Mouse (Mus musculus) forelimb bud, embryonic 11.5 days (tissue): ENCODE results near the gene P3h2.

ENCODE experiments used
- DNase-seq: peaks from one replicate; pipeline ENCODE4 v3.0.0-alpha.2; 2012; ENCODE audit warnings: low read depth, low spot score

The P3h2 gene

GRCm38 (mm10) chr16:26070376-26070775, 35.2 kb downstream of the P3h2 start:
- DNase-seq: no peak

GRCm38 (mm10) chr16:26065060-26065459, 40.5 kb downstream of the P3h2 start:
- no peak for DNase-seq

GRCm38 (mm10) chr16:26060239-26061085, 45.1 kb downstream of the P3h2 start:
- DNase-seq: no peak

GRCm38 (mm10) chr16:26053631-26054030, 52.0 kb downstream of the P3h2 start:
- DNase-seq: no peak

DNA sequence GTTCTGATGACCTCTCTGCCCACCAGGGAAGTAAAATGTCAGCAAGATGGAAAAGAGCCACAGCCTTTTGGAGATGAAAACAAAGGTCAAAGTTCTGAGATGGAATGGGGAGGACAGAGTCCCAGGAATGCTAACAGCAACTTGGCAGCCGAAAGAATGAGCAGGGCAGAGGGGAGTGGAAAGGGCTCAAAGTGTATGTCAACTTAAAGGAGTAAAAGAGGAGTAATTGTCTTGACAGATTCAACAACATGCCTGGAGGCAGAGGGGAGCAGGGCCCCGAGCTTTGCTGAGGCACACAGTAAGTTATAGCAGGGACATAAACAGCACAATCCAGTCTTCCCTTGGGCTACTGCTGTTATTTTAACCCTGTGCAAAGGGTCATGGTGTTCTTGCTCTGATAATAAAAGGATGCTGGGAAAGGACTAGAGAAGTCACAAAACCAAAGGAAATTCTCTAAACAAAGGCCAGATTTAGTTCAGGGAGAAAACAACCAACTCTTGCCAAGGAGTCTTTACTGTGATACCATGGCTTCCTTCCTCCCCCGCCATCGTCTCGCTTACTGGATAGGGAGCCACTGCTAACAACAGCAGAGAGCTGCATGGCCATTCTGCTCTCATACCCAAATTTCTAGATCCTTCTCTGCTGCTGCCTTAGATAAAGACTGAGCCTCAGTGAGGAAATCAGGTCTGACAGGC, 56.0 kb downstream of the P3h2 start:
- no peak for DNase-seq

DNA sequence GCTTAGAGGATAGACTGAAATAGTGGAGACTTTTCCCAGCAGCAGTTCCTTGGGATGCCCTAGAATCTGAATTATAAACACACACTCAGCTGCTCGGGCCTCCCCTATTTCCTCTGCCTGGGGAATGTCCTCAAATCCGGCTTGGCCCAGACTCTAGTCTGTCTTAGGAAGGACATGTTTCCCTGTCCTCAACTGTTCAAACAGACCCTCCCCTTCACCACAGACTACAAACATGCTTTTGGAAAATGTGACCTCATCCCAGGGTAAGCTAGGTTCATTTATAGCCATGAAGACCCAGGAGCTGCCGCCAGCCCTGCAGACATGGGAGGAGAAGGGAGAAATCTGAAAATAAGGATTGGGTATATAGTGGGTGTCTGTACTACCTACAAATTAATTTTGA, 57.7 kb downstream of the P3h2 start:
- no peak for DNase-seq

GRCm38 (mm10) chr16:26047396-26047795, 58.2 kb downstream of the P3h2 start:
- DNase-seq: no peak

DNA sequence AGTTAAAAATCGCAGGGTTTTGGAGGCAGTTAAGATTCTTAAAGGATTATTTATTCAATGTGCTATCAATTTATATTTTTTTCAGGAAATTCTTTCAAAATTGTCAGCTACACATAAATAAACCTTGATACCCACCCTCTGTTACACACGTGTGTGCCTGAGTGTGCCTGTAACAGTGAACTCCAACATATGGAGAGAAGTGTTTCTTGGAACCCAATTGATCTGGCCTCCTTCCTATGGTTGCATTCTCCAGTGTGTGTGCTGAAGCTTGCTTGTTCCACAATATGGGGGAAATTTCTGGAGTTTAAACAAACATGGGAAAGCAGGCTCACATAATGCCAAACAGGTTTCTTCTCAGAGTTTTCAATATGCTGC, 63.7 kb downstream of the P3h2 start:
- no peak for DNase-seq

GRCm38 (mm10) chr16:26041021-26041928, 64.3 kb downstream of the P3h2 start:
- peak; percentile 92 for DNase-seq

GRCm38 (mm10) chr16:26039320-26039719, 66.3 kb downstream of the P3h2 start:
- DNase-seq: peak; percentile 65

DNA sequence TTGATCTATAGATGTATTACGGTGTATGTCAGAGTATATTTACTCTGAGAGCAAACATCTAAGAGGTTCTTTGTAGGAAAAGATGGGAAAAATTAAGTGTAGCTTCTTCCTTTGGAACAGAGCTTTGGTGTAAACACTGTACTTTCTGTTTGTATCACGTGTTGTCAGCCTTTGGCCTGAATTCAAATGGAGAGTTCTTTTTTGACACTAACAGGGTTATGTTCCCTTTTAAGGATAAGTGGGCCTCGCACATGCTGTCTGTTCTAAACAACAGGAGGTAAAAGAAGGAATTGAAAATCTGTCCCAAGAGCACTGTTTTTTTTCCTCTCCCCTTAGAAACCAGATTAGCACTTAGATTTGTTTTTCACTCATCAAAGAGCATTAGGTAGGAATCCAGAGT, 70.1 kb downstream of the P3h2 start:
- no peak for DNase-seq

GRCm38 (mm10) chr16:26035079-26035478, 70.5 kb downstream of the P3h2 start:
- no peak for DNase-seq

DNA sequence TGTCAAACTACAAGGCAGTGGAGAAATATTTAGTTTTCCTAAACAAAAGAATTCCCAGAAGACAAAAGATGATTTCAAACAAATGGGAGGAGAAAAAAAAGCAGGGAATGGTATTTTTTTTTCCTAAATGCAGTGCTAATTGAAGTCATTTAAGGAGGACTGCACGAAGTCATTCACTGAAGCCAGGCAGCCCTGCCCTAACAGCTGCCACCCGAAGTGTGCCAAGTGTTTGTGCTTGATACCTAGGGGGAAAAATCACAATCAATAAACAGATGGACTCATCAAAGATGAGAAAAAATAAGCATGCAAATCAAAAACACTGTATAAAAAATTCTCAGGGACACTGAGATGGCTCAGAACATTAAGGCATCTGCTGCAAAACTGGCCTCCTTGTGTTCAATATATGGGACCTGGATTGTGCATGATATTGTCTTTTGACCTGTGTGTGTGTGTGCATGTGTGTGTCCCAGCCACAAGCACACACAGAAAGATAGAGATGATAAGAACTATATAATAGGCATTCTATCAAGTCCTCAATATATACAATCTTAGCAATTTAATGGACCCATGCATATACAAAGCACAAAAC, 76.1 kb downstream of the P3h2 start:
- no peak for DNase-seq

- no peak for DNase-seq
These were observed 79.2 kb downstream of the P3h2 start for GRCm38 (mm10) chr16:26026416-26026815.

DNA sequence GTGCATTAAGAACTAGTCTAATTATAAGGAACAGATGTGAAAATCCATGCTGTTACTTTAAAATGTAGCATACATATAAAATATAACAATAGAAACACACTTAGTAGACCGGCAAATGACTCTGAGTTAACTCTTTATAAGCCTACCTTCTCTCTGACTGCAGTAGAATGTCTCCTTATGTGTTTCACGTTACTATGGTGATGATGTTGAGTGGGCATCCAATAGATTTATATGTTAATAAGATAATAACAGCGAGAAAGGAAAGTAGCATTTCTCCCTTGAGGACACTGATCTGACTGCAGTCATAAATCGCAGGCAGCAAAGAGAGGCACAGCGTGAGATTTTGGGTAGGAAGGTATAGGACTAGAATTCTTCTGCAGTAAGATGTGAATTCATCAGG, 81.0 kb downstream of the P3h2 start:
- no peak for DNase-seq

GRCm38 (mm10) chr16:26023352-26023751, 82.2 kb downstream of the P3h2 start:
- no peak for DNase-seq

- no peak for DNase-seq
These were observed 83.8 kb downstream of the P3h2 start for GRCm38 (mm10) chr16:26021759-26022158.

DNA sequence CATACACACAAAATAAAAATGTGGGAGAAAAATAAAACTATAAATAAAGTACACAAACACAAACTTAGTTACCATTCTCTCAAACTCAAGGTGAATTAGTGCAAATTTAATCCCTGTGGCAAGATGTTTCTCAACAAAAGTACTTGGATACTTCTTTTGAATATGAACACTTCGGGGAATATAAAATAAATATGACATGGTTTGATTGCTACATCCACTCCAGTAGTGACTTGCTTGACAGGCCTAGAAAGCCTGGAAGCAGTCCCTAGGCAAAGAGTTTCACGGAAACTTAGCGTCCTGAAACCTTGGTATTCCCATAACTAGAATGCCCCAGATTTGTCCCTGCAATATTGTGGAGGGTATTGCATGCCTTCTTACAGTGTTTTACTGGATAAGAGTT, 99.8 kb downstream of the P3h2 start:
- DNase-seq: no peak

DNA sequence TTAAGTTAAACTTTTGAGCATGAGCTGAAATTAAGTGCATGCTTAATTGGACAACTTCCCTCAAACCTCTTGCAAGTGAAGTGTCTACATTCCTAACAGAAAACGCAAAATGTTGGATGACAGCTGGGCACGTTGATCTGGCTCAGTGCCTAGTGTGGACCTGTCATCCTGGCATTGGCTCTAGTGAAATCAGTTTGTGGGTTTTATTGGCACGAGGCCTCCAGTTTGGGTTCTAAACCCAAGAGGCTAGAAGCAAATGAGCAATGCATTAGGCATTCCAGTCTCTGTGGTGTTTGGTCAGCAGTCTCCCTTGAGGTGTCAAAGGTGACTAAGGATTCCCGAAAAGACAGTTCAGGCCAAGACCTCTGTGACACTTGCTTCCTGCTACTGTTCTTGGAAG, 102.3 kb downstream of the P3h2 start:
- no peak for DNase-seq

GRCm38 (mm10) chr16:26002848-26003247, 102.7 kb downstream of the P3h2 start:
- no peak for DNase-seq

DNA sequence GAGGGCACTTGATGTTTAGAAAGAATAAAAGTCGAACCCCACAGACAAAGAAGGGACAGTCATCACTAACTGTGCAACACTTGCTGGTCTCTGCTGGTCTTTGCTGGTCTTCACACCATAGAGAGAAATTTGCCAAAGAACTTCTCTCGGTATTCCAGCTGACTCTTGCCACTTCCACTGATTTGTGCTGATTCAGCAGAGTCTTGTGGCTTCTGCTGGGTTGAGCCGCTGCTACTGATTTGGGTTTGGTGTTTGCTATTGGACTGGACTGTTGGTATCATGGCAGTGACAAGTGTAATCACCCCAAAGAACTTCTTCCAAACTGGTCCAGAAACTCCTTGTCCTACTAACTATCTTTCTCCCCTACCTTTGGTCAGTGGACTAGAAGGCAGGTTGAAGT, 111.0 kb downstream of the P3h2 start:
- no peak for DNase-seq

DNA sequence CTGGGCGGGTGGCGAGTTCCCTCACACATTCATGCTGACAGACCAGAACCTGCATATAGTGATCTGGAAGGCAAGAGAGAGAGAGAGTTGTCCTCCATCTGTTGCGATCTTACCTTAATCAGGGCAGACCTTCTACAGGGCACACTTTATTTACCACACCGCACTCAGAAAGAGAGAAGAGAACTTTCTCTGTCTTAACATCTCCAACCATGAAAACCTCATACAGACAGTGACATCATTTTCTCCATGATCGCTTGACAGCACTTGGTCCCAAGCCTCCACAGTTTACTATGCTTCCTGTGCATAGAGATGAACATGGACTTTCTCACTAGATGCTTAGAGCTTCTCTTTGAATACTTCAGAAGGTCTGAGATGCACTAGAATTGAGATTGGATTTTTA, 118.4 kb downstream of the P3h2 start:
- no peak for DNase-seq
